Mouse (Mus musculus): ENCODE data around the gene Kdm5b. TPM values are rescaled to one million over a fixed set of nuclear protein-coding genes. Genes with fewer than 3 reads are reported as not detected.

The Kdm5b gene
- total RNA-seq, 1 experiment, result 127 TPM

DNA sequence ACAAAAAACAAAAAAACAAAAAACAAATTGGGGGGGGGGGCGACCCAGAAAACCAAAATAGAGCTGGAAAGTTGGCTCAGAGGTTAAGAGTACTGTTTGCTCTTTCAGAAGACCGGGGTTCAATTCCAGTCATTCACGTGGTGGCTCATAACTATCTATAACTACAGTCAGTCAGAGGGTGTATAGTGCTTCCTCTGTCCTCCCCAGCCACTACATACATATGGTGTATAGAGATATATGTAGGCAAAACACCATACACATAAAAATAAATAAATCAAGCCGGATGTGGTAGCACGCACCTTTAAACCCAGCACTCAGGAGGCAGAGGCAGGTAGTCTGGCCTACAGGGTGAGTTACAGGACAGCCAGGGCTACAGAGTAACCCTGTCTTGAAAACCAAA lies 54.6 kb downstream of the Kdm5b start:
- Histone ChIP-seq H3K27ac (ENCODE audit: insufficient read depth, low read depth, low read length, poor library complexity, severe bottlenecking) (no peak overlapping the region), H3K4me3 (ENCODE audit: insufficient read depth in 1 of 2, low read depth in 1 of 2, low read length in 2 of 2, poor library complexity in 1 of 2, severe bottlenecking in 1 of 2) (no peak overlapping the region), H3K36me3 (ENCODE audit: control insufficient read depth, insufficient read depth, low read length, poor library complexity, severe bottlenecking) (peaks cover 50% of the 10 kb centered on the region), H3K4me1 (ENCODE audit: control insufficient read depth in 2 of 2, insufficient read depth in 2 of 2, low read length in 2 of 2, poor library complexity in 1 of 2) (no peaks in the 10 kb centered on the region), H3K9ac (ENCODE audit: insufficient read depth, low read depth, low read length, poor library complexity, severe bottlenecking) (no peak overlapping the region), H3K9me3 (ENCODE audit: control insufficient read depth, insufficient read depth, low read depth, low read length) (no peaks in the 10 kb centered on the region)
- no peak for DNase-seq (ENCODE audit: low read depth, low spot score)
- in situ Hi-C loops (cut with MboI; ENCODE audit: low sequenced_read_pairs in 2 of 2, unreplicated experiment in 2 of 2), result loop anchor here in 1 of 2 experiments (10.0 to 25.0 kb wide), 2 partner anchors 260 to 977 kb away; no protein-coding TSS in a partner anchor
- no peak for TF ChIP-seq ZC3H11A (IDR thresholded peaks at IDR 0.05; ENCODE audit: borderline replicate concordance, low read depth, low read length)
- no peak for TF ChIP-seq ZNF384 (IDR thresholded peaks at IDR 0.05; ENCODE audit: low read depth, low read length)
- TF ChIP-seq CHD2 (IDR thresholded peaks at IDR 0.05; ENCODE audit: low read depth, low read length), result no peak
- TF ChIP-seq HCFC1 (IDR thresholded peaks at IDR 0.05; ENCODE audit: borderline replicate concordance, insufficient read depth, low read length), result no peak
- TF ChIP-seq MAFK (IDR thresholded peaks at IDR 0.05; ENCODE audit: insufficient read depth, low read depth, low read length), result no peak

DNA sequence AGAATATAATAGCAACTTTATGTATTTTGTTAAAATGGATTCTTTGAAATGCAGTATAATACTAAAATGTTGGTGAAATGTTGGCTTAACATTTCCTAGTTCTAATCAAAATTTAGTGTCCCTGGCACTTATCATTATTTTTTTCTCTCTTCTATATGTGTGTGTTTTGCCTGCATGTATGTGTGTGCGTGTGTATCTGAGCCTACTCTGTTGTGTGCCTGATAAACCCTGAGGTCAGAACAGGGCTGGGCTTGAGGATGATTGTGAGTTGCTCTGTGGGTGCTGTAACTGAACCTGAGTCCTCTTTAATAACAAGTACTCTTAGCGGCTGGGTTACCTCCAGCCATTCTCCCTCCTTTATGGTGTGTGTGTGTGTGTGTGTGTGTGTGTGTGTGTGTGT lies 55.0 kb downstream of the Kdm5b start:
- DNase-seq (ENCODE audit: low read depth, low spot score), result no peak
- in situ Hi-C loops (cut with MboI; ENCODE audit: low sequenced_read_pairs in 2 of 2, unreplicated experiment in 2 of 2), result loop anchor here in 1 of 2 experiments (10.0 to 25.0 kb wide), 2 partner anchors 260 to 978 kb away; no protein-coding TSS in a partner anchor
- Histone ChIP-seq H3K4me1 (ENCODE audit: control insufficient read depth in 2 of 2, insufficient read depth in 2 of 2, low read length in 2 of 2, poor library complexity in 1 of 2) (no peaks in the 10 kb centered on the region), H3K4me3 (ENCODE audit: insufficient read depth in 1 of 2, low read depth in 1 of 2, low read length in 2 of 2, poor library complexity in 1 of 2, severe bottlenecking in 1 of 2) (no peak overlapping the region), H3K9me3 (ENCODE audit: control insufficient read depth, insufficient read depth, low read depth, low read length) (no peaks in the 10 kb centered on the region), H3K36me3 (ENCODE audit: control insufficient read depth, insufficient read depth, low read length, poor library complexity, severe bottlenecking) (peaks cover 53% of the 10 kb centered on the region), H3K27ac (ENCODE audit: insufficient read depth, low read depth, low read length, poor library complexity, severe bottlenecking) (no peak overlapping the region), H3K9ac (ENCODE audit: insufficient read depth, low read depth, low read length, poor library complexity, severe bottlenecking) (no peak overlapping the region)
- TF ChIP-seq MAFK (IDR thresholded peaks at IDR 0.05; ENCODE audit: insufficient read depth, low read depth, low read length) (no peak), ZNF384 (IDR thresholded peaks at IDR 0.05; ENCODE audit: low read depth, low read length) (no peak), CHD2 (IDR thresholded peaks at IDR 0.05; ENCODE audit: low read depth, low read length) (no peak), HCFC1 (IDR thresholded peaks at IDR 0.05; ENCODE audit: borderline replicate concordance, insufficient read depth, low read length) (no peak), ZC3H11A (IDR thresholded peaks at IDR 0.05; ENCODE audit: borderline replicate concordance, low read depth, low read length) (no peak)

DNA sequence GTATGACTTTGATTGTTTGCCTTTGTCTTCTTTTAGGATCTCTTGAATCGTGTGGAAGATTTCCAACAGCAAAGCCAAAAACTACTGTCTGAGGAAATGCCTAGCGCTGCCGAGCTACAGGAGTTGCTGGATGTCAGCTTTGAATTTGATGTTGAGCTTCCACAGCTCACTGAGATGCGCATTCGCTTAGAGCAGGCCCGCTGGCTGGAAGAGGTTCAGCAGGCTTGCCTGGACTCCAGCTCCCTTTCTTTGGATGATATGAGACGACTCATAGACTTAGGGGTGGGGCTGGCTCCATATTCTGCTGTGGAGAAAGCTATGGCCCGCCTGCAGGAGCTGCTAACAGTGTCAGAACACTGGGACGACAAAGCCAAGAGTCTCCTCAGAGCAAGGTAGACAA lies 57.7 kb downstream of the Kdm5b start:
- Histone ChIP-seq H3K4me3 (ENCODE audit: insufficient read depth in 1 of 2, low read depth in 1 of 2, low read length in 2 of 2, poor library complexity in 1 of 2, severe bottlenecking in 1 of 2) (no peak overlapping the region), H3K36me3 (ENCODE audit: control insufficient read depth, insufficient read depth, low read length, poor library complexity, severe bottlenecking) (peaks cover 60% of the 10 kb centered on the region), H3K27ac (ENCODE audit: insufficient read depth, low read depth, low read length, poor library complexity, severe bottlenecking) (no peak overlapping the region), H3K9ac (ENCODE audit: insufficient read depth, low read depth, low read length, poor library complexity, severe bottlenecking) (no peak overlapping the region), H3K4me1 (ENCODE audit: control insufficient read depth in 2 of 2, insufficient read depth in 2 of 2, low read length in 2 of 2, poor library complexity in 1 of 2) (no peaks in the 10 kb centered on the region), H3K9me3 (ENCODE audit: control insufficient read depth, insufficient read depth, low read depth, low read length) (no peaks in the 10 kb centered on the region)
- in situ Hi-C loops (cut with MboI; ENCODE audit: low sequenced_read_pairs in 2 of 2, unreplicated experiment in 2 of 2), result loop anchor here in 1 of 2 experiments (10.0 to 25.0 kb wide), 2 partner anchors 263 to 980 kb away; no protein-coding TSS in a partner anchor
- DNase-seq (ENCODE audit: low read depth, low spot score), result no peak
- TF ChIP-seq ZC3H11A (IDR thresholded peaks at IDR 0.05; ENCODE audit: borderline replicate concordance, low read depth, low read length) (no peak), ZNF384 (IDR thresholded peaks at IDR 0.05; ENCODE audit: low read depth, low read length) (no peak), MAFK (IDR thresholded peaks at IDR 0.05; ENCODE audit: insufficient read depth, low read depth, low read length) (no peak), HCFC1 (IDR thresholded peaks at IDR 0.05; ENCODE audit: borderline replicate concordance, insufficient read depth, low read length) (no peak), CHD2 (IDR thresholded peaks at IDR 0.05; ENCODE audit: low read depth, low read length) (no peak)

DNA sequence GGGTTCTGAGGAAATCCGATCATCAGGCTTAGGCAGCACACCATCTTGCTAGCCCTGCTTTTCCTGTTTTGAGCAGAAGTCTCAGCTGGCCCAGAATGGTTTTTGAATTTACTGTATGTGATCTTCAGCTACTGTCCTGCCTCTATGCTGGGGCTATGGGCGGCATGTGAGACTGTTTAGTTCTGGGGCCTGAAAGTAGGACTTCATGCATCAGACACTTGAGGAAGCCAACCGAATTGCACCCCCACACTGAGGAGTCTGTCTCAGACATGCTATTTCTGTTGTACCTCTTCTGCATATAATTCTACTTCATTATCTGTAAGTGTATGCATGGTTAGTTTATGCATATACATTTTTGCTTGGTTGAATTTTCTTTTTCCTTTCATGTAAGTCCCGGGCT lies 65.4 kb downstream of the Kdm5b start:
- in situ Hi-C loops (cut with MboI; ENCODE audit: low sequenced_read_pairs in 2 of 2, unreplicated experiment in 2 of 2), result no loop called here
- no peaks in the 10 kb centered on the region for H3K9me3 ChIP-seq (ENCODE audit: control insufficient read depth, insufficient read depth, low read depth, low read length)
- TF ChIP-seq MAFK (IDR thresholded peaks at IDR 0.05; ENCODE audit: insufficient read depth, low read depth, low read length), result no peak
- TF ChIP-seq HCFC1 (IDR thresholded peaks at IDR 0.05; ENCODE audit: borderline replicate concordance, insufficient read depth, low read length), result no peak
- TF ChIP-seq CHD2 (IDR thresholded peaks at IDR 0.05; ENCODE audit: low read depth, low read length), result no peak
- no peak for TF ChIP-seq ZNF384 (IDR thresholded peaks at IDR 0.05; ENCODE audit: low read depth, low read length)
- TF ChIP-seq ZC3H11A (IDR thresholded peaks at IDR 0.05; ENCODE audit: borderline replicate concordance, low read depth, low read length), result no peak

More for the DNA sequence above, 65.4 kb downstream of the Kdm5b start:
- peaks cover 0 to 3% of the 10 kb centered on the region in 2 experiments; a peak in 1 of 4 replicates for H3K4me1 ChIP-seq (ENCODE audit: control insufficient read depth in 2 of 2, insufficient read depth in 2 of 2, low read length in 2 of 2, poor library complexity in 1 of 2)
- H3K4me3 ChIP-seq (ENCODE audit: insufficient read depth in 1 of 2, low read depth in 1 of 2, low read length in 2 of 2, poor library complexity in 1 of 2, severe bottlenecking in 1 of 2), result no peak overlapping the region
- peaks cover 68% of the 10 kb centered on the region for H3K36me3 ChIP-seq (ENCODE audit: control insufficient read depth, insufficient read depth, low read length, poor library complexity, severe bottlenecking)
- H3K27ac ChIP-seq (ENCODE audit: insufficient read depth, low read depth, low read length, poor library complexity, severe bottlenecking), result no peak overlapping the region
- no peak overlapping the region for H3K9ac ChIP-seq (ENCODE audit: insufficient read depth, low read depth, low read length, poor library complexity, severe bottlenecking)
- DNase-seq (ENCODE audit: low read depth, low spot score), result no peak
